Mouse (Mus musculus): ENCODE data around the gene Fis1.

The Fis1 gene

GRCm38 (mm10) chr5:136970703-136971102, 17.6 kb downstream of the Fis1 start:
- DNase-seq: no peak

GRCm38 (mm10) chr5:136973670-136974069, 20.6 kb downstream of the Fis1 start:
- DNase-seq: no peak

GRCm38 (mm10) chr5:136977769-136978168, 24.7 kb downstream of the Fis1 start:
- DNase-seq: no peak

DNA sequence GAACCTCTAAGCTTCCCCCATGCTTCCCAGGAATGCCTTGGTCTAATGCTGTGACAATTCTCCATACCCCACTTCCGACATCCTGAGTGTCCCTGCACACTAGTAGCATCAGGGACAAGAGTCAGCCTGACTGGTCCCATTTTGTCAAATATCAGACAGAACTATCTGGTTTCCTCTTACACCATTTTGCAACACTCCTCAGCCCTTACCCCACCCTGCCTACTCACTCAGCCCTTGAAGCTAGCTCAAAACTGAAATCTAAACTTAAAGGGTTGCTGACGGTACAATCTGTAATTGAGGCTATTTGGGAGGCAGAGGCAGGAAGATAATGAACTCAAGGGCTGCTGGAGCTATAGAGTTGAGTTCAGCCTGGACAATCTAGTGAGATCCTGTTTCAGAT, 26.7 kb downstream of the Fis1 start:
- no peak for DNase-seq

DNA sequence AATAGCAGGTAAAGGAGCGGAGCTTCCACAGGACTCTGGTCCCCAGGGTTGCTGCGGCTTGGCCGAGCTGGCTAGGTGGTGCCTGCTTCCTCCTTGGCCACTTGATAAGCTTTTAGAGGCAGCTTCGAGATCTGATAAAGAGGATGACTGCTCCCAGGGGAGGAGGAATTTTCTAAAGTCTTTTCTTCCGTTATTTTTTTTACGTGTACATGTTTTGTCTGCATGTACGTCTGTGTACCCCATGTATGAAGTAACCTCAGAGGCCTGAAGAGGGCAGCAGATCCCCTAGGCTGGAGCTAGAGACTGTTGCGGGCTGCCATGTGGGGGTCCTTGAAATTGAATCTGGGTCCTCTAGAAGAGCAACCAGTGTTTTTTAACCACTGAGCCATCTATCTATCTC, 27.9 kb downstream of the Fis1 start:
- DNase-seq: no peak

GRCm38 (mm10) chr5:136982338-136982930, 29.4 kb downstream of the Fis1 start:
- peak; percentile 39 for DNase-seq

- no peak for DNase-seq
These were observed 31.8 kb downstream of the Fis1 start for GRCm38 (mm10) chr5:136984828-136985227.

GRCm38 (mm10) chr5:136986695-136987137, 33.6 kb downstream of the Fis1 start, which contains the start of gene Plod3:
Gene Plod3 (plus strand): TSS chr5:136987019.
- peak; percentile 98 for DNase-seq

DNA sequence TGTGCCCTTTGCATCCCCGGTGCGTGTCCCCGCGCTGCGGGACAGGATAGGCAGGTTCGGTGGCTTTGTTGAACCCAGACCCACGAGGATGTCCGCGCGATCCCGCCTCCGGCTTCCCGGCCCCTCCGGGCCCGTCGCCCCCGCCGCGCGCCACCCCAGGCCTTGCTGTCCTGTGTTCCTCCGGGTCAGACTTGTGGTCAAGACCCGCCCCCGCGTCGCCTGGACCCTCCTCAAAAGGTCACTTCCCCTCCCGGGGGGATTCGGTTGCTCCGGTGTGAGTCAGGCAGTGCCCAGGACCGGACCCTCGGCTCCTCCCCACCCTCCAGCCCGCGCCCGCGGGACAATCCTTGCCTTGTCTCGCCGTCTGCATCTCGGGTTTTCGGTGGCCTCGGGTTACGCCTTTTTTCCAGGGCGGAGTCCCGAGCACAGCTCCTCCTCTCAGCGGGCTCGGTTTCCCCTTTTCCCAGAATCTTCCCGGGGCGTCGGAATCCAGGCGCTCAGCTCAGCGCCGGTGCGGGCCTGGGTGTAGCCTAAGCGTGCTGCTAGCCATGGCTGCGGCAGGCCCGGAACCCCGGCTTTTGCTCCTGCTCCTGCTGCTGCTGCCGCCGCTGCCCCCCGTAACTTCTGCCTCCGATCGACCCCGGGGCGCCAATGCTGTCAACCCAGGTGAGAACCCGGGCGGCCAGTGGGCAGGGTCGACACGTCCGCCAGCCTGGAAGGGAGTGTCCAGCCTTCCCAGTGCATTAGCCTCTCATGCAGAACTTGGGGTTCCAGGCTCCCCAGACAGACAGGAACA, 34.3 kb downstream of the Fis1 start:
- peak; percentile 89 for DNase-seq

- no peak for DNase-seq
These were observed 34.8 kb downstream of the Fis1 start, which contains the start of gene Znhit1 for GRCm38 (mm10) chr5:136987934-136988271. Gene Znhit1 (minus strand): TSS chr5:136988021.

- peak; percentile 60 for DNase-seq
These were observed 35.3 kb downstream of the Fis1 start for GRCm38 (mm10) chr5:136988420-136988819.

DNA sequence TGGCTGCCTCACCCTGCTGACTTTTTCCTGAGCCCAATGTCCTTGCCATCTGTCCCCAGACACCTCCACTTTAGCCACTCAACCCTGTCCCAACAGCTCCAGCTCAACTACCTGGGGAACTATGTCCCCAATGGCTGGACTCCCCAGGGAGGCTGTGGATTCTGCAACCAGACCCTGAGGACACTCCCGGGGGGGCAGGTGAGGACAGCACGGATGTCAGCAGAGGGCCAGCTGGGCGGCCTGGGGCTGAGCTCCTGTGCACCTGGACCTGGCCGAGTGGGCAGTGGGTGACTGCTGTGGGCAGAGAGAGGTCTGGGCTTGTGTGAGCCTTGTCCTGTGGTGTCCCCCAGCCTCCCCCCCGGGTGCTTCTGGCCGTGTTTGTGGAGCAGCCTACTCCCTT, 36.7 kb downstream of the Fis1 start:
- peak; percentile 45 for DNase-seq

DNA sequence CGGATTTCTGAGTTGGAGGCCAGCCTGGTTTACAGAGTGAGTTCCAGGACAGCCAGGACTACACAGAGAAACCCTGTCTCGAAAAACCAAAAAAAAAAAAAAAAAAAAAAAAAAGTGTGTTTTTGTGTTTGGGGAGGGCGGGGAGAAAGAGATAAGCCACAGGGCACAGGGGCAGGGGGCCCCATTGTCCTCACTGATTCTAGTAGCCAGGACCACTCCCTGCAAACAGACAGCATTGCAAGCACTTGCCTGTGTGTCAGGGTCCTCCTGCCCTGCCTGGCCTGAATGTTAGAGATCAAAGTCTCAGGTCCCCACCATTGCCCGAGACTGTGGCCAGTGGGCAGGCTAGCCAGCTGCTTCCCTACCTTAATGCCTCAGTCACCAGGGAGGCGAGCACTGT, 46.4 kb downstream of the Fis1 start:
- no peak for DNase-seq

- no peak for DNase-seq
These were observed 47.5 kb downstream of the Fis1 start for GRCm38 (mm10) chr5:137000612-137001011.

GRCm38 (mm10) chr5:137007276-137007675, 54.2 kb downstream of the Fis1 start:
- DNase-seq: no peak

DNA sequence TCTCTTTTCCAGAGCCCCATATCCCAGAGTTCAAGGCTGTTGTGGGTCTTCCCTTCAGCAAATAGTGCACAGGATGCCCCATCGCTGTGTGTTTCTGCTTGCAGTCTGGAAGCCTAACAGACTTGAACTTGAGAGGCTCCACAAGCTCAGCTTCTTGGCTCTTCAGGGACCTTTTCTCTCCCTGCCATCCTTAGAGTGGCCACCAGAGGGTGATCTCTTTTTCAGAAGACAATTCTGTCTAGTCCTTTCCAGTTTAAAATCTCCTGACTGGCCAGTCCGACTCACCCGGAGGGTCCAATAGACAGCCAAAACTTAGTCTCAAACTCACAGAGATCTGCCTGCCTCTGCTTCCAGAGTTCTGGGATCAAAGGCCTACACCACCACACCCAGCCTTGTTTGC, 56.9 kb downstream of the Fis1 start:
- no peak for DNase-seq

DNA sequence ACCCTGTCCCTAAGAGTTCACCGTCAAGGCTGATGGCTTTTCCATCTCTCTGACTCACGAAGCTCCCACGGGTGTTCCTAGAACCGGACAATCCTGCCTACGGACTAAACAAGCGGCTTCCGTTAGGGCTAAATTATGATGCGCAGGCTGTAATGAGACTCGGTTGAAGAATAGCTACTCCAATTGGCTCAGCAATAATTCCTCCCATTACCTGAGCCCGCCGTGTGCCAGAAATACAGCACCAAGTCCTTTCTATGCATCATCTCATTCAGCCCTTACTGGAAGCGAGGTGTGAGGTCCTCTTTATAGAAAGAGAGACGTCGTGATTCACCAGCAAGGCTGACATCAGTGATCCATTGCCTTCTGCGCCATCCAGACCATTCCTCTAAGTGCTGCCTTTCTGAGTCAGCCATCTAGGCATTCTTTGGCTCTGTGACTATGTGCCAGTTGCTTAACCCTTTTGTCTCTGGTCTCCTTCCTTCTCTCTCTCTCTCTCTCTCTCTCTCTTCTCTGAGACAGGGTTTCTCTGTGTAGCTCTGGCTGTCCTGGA, 59.4 kb downstream of the Fis1 start:
- DNase-seq: no peak

All from cerebellum, adult 9-11 months (tissue).